Mouse (Mus musculus): ENCODE data around the gene Tbc1d12. TPM values are rescaled to one million over a fixed set of nuclear protein-coding genes. Genes with fewer than 3 reads are reported as not detected.
A peak's percentile ranks its signal among the peaks of the same experiment; 100 is the strongest.

Gene Tbc1d12
- total RNA-seq (2014; rRNA removed): 26.7 and 35.5 TPM in 2 replicates
- 6.1 and 7.3 TPM in 2 replicates for polyA plus RNA-seq (2015; fragmentation: Nextera tagmentation; extraction: Ambion mirVana)

GRCm38 (mm10) chr19:38836438-38837170, at the start of gene Tbc1d12:
Tbc1d12 (plus strand) TSS chr19:38836579.
- Histone ChIP-seq H3K4me1 (ENCODE audit: insufficient read depth, low read length) (peaks cover 5% of the 10 kb centered on the region; the same call in 1 of the 2 replicates), H3K36me3 (ENCODE audit: insufficient read depth, low read length) (no peaks in the 10 kb centered on the region), H3K27me3 (ENCODE audit: insufficient read depth, low read length) (no peaks in the 10 kb centered on the region), H3K9ac (replicated peaks; ENCODE audit: low read length) (peak within 1 kb of the TSS; percentile 91), H3K4me3 (ENCODE audit: low read length) (peak within 1 kb of the TSS; percentile 94), H3K4me2 (ENCODE audit: low read depth, low read length) (peak within 1 kb of the TSS; percentile 62), H3K9me3 (ENCODE audit: low read length) (no peaks in the 10 kb centered on the region), H3K27ac (peak within 1 kb of the TSS; percentile 95)
- TF ChIP-seq CTCF (IDR thresholded peaks at IDR 0.05; ENCODE audit: low read depth): no peak; the same call in 1 of the 2 replicates
- under 1% methylated on average over 76 of the region's 101 CpGs for WGBS
- DNase-seq (ENCODE audit: low spot score): peak; percentile 96
- peak; percentile 94 for ATAC-seq

GRCm38 (mm10) chr19:38787756-38788155, 48.6 kb upstream of the Tbc1d12 start:
- no peak overlapping the region for H3K27ac ChIP-seq
- no peak for DNase-seq (ENCODE audit: low spot score)
- no peak for TF ChIP-seq CTCF (IDR thresholded peaks at IDR 0.05; ENCODE audit: low read depth)
- H3K4me1 ChIP-seq (ENCODE audit: insufficient read depth, low read length): no peaks in the 10 kb centered on the region
- H3K9ac ChIP-seq (replicated peaks; ENCODE audit: low read length): no peak overlapping the region
- no peak overlapping the region for H3K4me2 ChIP-seq (ENCODE audit: low read depth, low read length)
- ATAC-seq: no peak
- WGBS: 89% methylated on average over 6 of the region's 6 CpGs
- peaks cover 18% of the 10 kb centered on the region; the same call in 1 of the 2 replicates for H3K36me3 ChIP-seq (ENCODE audit: insufficient read depth, low read length)
- H3K4me3 ChIP-seq (ENCODE audit: low read length): no peak overlapping the region
- H3K9me3 ChIP-seq (ENCODE audit: low read length): no peaks in the 10 kb centered on the region
- no peaks in the 10 kb centered on the region for H3K27me3 ChIP-seq (ENCODE audit: insufficient read depth, low read length)

- DNase-seq (ENCODE audit: low spot score): no peak
- Histone ChIP-seq H3K4me1 (ENCODE audit: insufficient read depth, low read length) (no peaks in the 10 kb centered on the region), H3K36me3 (ENCODE audit: insufficient read depth, low read length) (peaks cover 60% of the 10 kb centered on the region), H3K9ac (replicated peaks; ENCODE audit: low read length) (no peak overlapping the region), H3K4me2 (ENCODE audit: low read depth, low read length) (no peak overlapping the region), H3K4me3 (ENCODE audit: low read length) (no peak overlapping the region), H3K27me3 (ENCODE audit: insufficient read depth, low read length) (no peaks in the 10 kb centered on the region), H3K27ac (no peak overlapping the region), H3K9me3 (ENCODE audit: low read length) (no peaks in the 10 kb centered on the region)
- TF ChIP-seq CTCF (IDR thresholded peaks at IDR 0.05; ENCODE audit: low read depth): no peak
- 91% methylated on average over 7 of the region's 7 CpGs for WGBS
- ATAC-seq: no peak
These were observed 42.8 kb upstream of the Tbc1d12 start for GRCm38 (mm10) chr19:38793563-38794045.

- 82% methylated on average over 5 of the region's 5 CpGs for WGBS
- Histone ChIP-seq H3K4me3 (ENCODE audit: low read length) (no peak overlapping the region), H3K9ac (replicated peaks; ENCODE audit: low read length) (no peak overlapping the region), H3K9me3 (ENCODE audit: low read length) (no peaks in the 10 kb centered on the region), H3K36me3 (ENCODE audit: insufficient read depth, low read length) (peaks cover 62% of the 10 kb centered on the region), H3K27me3 (ENCODE audit: insufficient read depth, low read length) (no peaks in the 10 kb centered on the region), H3K4me2 (ENCODE audit: low read depth, low read length) (no peak overlapping the region), H3K4me1 (ENCODE audit: insufficient read depth, low read length) (no peaks in the 10 kb centered on the region), H3K27ac (no peak overlapping the region)
- DNase-seq (ENCODE audit: low spot score) (no peak), ATAC-seq (no peak)
- TF ChIP-seq CTCF (IDR thresholded peaks at IDR 0.05; ENCODE audit: low read depth): no peak
These were observed 39.8 kb upstream of the Tbc1d12 start for GRCm38 (mm10) chr19:38796546-38796945.

GRCm38 (mm10) chr19:38798291-38798690, 38.1 kb upstream of the Tbc1d12 start:
- Histone ChIP-seq H3K4me2 (ENCODE audit: low read depth, low read length) (no peak overlapping the region), H3K4me3 (ENCODE audit: low read length) (no peak overlapping the region), H3K27ac (no peak overlapping the region), H3K27me3 (ENCODE audit: insufficient read depth, low read length) (no peaks in the 10 kb centered on the region), H3K9ac (replicated peaks; ENCODE audit: low read length) (no peak overlapping the region), H3K9me3 (ENCODE audit: low read length) (no peaks in the 10 kb centered on the region), H3K36me3 (ENCODE audit: insufficient read depth, low read length) (peaks cover 51% of the 10 kb centered on the region), H3K4me1 (ENCODE audit: insufficient read depth, low read length) (no peaks in the 10 kb centered on the region)
- DNase-seq (ENCODE audit: low spot score) (no peak), ATAC-seq (no peak)
- TF ChIP-seq CTCF (IDR thresholded peaks at IDR 0.05; ENCODE audit: low read depth): no peak
- 85% methylated on average over 1 of the region's 1 CpGs for WGBS

- 71% methylated on average over 6 of the region's 6 CpGs for WGBS
- DNase-seq (ENCODE audit: low spot score): peak; percentile 35
- TF ChIP-seq CTCF (IDR thresholded peaks at IDR 0.05; ENCODE audit: low read depth): no peak
- Histone ChIP-seq H3K4me1 (ENCODE audit: insufficient read depth, low read length) (no peaks in the 10 kb centered on the region), H3K9ac (replicated peaks; ENCODE audit: low read length) (no peak overlapping the region), H3K4me2 (ENCODE audit: low read depth, low read length) (no peak overlapping the region), H3K27ac (no peak overlapping the region), H3K9me3 (ENCODE audit: low read length) (no peaks in the 10 kb centered on the region), H3K27me3 (ENCODE audit: insufficient read depth, low read length) (no peaks in the 10 kb centered on the region), H3K36me3 (ENCODE audit: insufficient read depth, low read length) (peaks cover 46% of the 10 kb centered on the region), H3K4me3 (ENCODE audit: low read length) (no peak overlapping the region)
- ATAC-seq: no peak
These were observed 37.6 kb upstream of the Tbc1d12 start for GRCm38 (mm10) chr19:38798801-38799200.

- no peaks in the 10 kb centered on the region for H3K9me3 ChIP-seq (ENCODE audit: low read length)
- DNase-seq (ENCODE audit: low spot score) (no peak), ATAC-seq (no peak)
- WGBS: 39% methylated on average over 8 of the region's 8 CpGs
- peak overlapping the region; percentile 76 for H3K4me2 ChIP-seq (ENCODE audit: low read depth, low read length)
- peaks cover 14% of the 10 kb centered on the region; the same call in 1 of the 2 replicates for H3K36me3 ChIP-seq (ENCODE audit: insufficient read depth, low read length)
- H3K4me1 ChIP-seq (ENCODE audit: insufficient read depth, low read length): no peaks in the 10 kb centered on the region
- peak overlapping the region; percentile 60 for H3K9ac ChIP-seq (replicated peaks; ENCODE audit: low read length)
- H3K27ac ChIP-seq: no peak overlapping the region
- H3K27me3 ChIP-seq (ENCODE audit: insufficient read depth, low read length): no peaks in the 10 kb centered on the region
- H3K4me3 ChIP-seq (ENCODE audit: low read length): peak overlapping the region; percentile 86
- TF ChIP-seq CTCF (IDR thresholded peaks at IDR 0.05; ENCODE audit: low read depth): no peak
These were observed 18.2 kb upstream of the Tbc1d12 start for GRCm38 (mm10) chr19:38818191-38818590.

All from hindbrain, postnatal 0 days (tissue).